Mouse (Mus musculus) MEL (cell line): Measurements from ENCODE around the gene Coq10a. TPM values are rescaled to one million over a fixed set of nuclear protein-coding genes. Genes with fewer than 3 reads are reported as not detected.

Experiments used
- DNase-seq: peaks from one replicate; pipeline ENCODE4 v3.0.0; 2011; ENCODE audit warnings: low read depth, low spot score
- H3K27ac ChIP-seq: 2 replicates; pipeline ENCODE4 v1.5.1; 2012; ENCODE audit warnings: low read depth, mild to moderate bottlenecking, control low read depth, low read length, moderate library complexity; ENCODE audit not compliant: control insufficient read depth
- H3K27me3 ChIP-seq, 2 experiments: fragments of 150-350 bp in 1 of 2; sonication (generic) in 1 of 2; 2 replicates each; pipeline ENCODE4 v1.6.1; 2012; ENCODE audit warnings: low read length in 2 of 2, mild to moderate bottlenecking in 2 of 2, improper control_type of control experiment in 1 of 2, moderate library complexity in 1 of 2; ENCODE audit not compliant: insufficient read depth in 2 of 2, control insufficient read depth in 1 of 2
- H3K36me3 ChIP-seq, 2 experiments: 2 replicates each; pipeline ENCODE4 v1.6.1; 2012 to 2014; ENCODE audit warnings: low read length in 2 of 2, improper control_type of control experiment in 1 of 2, inconsistent platforms in 1 of 2, mild to moderate bottlenecking in 1 of 2; ENCODE audit not compliant: insufficient read depth in 2 of 2, control insufficient read depth in 1 of 2
- H3K4me1 ChIP-seq, 2 experiments: fragments of 150-350 bp in 1 of 2; sonication (generic) in 1 of 2; 2 replicates each; pipeline ENCODE4 v1.6.1; 2012; ENCODE audit warnings: low read length in 2 of 2, improper control_type of control experiment in 1 of 2, mild to moderate bottlenecking in 1 of 2; ENCODE audit not compliant: insufficient read depth in 2 of 2, control insufficient read depth in 1 of 2
- H3K4me3 ChIP-seq, 2 experiments: fragments of 150-350 bp in 1 of 2; sonication (generic) in 1 of 2; 2 replicates each; pipeline ENCODE4 v1.5.1; 2012; ENCODE audit warnings: low read depth in 2 of 2, low read length in 2 of 2, mild to moderate bottlenecking in 2 of 2, moderate library complexity in 2 of 2, control low read depth in 1 of 2, improper control_type of control experiment in 1 of 2; ENCODE audit not compliant: control insufficient read depth in 1 of 2, insufficient read depth in 1 of 2
- H3K79me2 ChIP-seq: 2 replicates; pipeline ENCODE4 v1.6.1; 2012; ENCODE audit warnings: mild to moderate bottlenecking, low read length, moderate library complexity; ENCODE audit not compliant: control insufficient read depth, poor library complexity, insufficient read depth
- H3K9ac ChIP-seq: 2 replicates; pipeline ENCODE4 v1.6.1; 2012; ENCODE audit warnings: low read depth, mild to moderate bottlenecking, control low read depth, low read length, moderate library complexity; ENCODE audit not compliant: control insufficient read depth, poor library complexity, severe bottlenecking
- H3K9me3 ChIP-seq: fragments of 150-350 bp; sonication (generic); replicated peaks from 2 replicates; pipeline ENCODE4 v1.6.1; 2012; ENCODE audit warnings: mild to moderate bottlenecking, low read length, improper control_type of control experiment, moderate library complexity; ENCODE audit not compliant: insufficient read depth
- BHLHE40 ChIP-seq: IDR thresholded peaks from 2 replicates; pipeline ENCODE4 v1.6.1; 2012; ENCODE audit warnings: low read depth, mild to moderate bottlenecking, inconsistent platforms, low read length, improper control_type of control experiment, borderline replicate concordance
- CHD1 ChIP-seq: IDR thresholded peaks from 2 replicates; pipeline ENCODE4 v1.6.1; 2012; ENCODE audit warnings: low read depth, mild to moderate bottlenecking, inconsistent platforms, low read length, improper control_type of control experiment
- CTCF ChIP-seq, 3 experiments: IDR thresholded peaks in 2 of 3; conservative IDR thresholded peaks in 1 of 3; 2 replicates each; pipeline ENCODE4 v1.5.1; 2011 to 2012; ENCODE audit warnings: low read length in 3 of 3, low read depth in 2 of 3, mild to moderate bottlenecking in 2 of 3, improper control_type of control experiment in 1 of 3, inconsistent platforms in 1 of 3, mixed read lengths in 1 of 3, moderate library complexity in 1 of 3; ENCODE audit not compliant: control insufficient read depth in 1 of 3, insufficient read depth in 1 of 3, poor library complexity in 1 of 3, severe bottlenecking in 1 of 3
- E2F4 ChIP-seq: IDR thresholded peaks from 2 replicates; pipeline ENCODE4 v1.6.1; 2011; ENCODE audit warnings: low read depth, low read length, improper control_type of control experiment, borderline replicate concordance
- ELF1 ChIP-seq: IDR thresholded peaks from 2 replicates; pipeline ENCODE4 v1.6.1; 2014; ENCODE audit warnings: low read depth, mild to moderate bottlenecking, inconsistent platforms, low read length, improper control_type of control experiment, moderate library complexity
- EP300 ChIP-seq, 2 experiments: IDR thresholded peaks; 2 replicates each; pipeline ENCODE4 v1.6.1; 2011; ENCODE audit warnings: improper control_type of control experiment in 2 of 2, low read length in 2 of 2, low read depth in 1 of 2, mild to moderate bottlenecking in 1 of 2
- GABPA ChIP-seq: IDR thresholded peaks from 2 replicates; pipeline ENCODE4 v1.6.1; 2012; ENCODE audit warnings: low read depth, mild to moderate bottlenecking, inconsistent platforms, low read length, improper control_type of control experiment, moderate library complexity
- GATA1 ChIP-seq: IDR thresholded peaks from 2 replicates; pipeline ENCODE4 v1.6.1; 2011; ENCODE audit warnings: low read depth, low read length, improper control_type of control experiment
- HCFC1 ChIP-seq: IDR thresholded peaks from 2 replicates; pipeline ENCODE4 v1.6.1; 2012; ENCODE audit warnings: low read depth, mild to moderate bottlenecking, inconsistent platforms, low read length, improper control_type of control experiment, moderate library complexity
- JUND ChIP-seq: IDR thresholded peaks from 2 replicates; pipeline ENCODE4 v1.6.1; 2011; ENCODE audit warnings: low read depth, mild to moderate bottlenecking, improper control_type of control experiment, low read length
- KAT2A ChIP-seq: conservative IDR thresholded peaks from 2 replicates; pipeline ENCODE4 v1.6.1; 2012; ENCODE audit warnings: low read depth, low read length, improper control_type of control experiment, inconsistent platforms
- MAFK ChIP-seq: IDR thresholded peaks from 2 replicates; pipeline ENCODE4 v1.6.1; 2011; ENCODE audit warnings: low read depth, mild to moderate bottlenecking, low read length, improper control_type of control experiment, borderline replicate concordance
- MAX ChIP-seq: IDR thresholded peaks from 2 replicates; pipeline ENCODE4 v1.6.1; 2011; ENCODE audit warnings: low read length, improper control_type of control experiment
- MAZ ChIP-seq: IDR thresholded peaks from 2 replicates; pipeline ENCODE4 v1.6.1; 2012; ENCODE audit warnings: low read depth, mild to moderate bottlenecking, inconsistent platforms, low read length, improper control_type of control experiment
- MEF2A ChIP-seq: IDR thresholded peaks from 2 replicates; pipeline ENCODE4 v1.6.1; 2014; ENCODE audit warnings: low read depth, mild to moderate bottlenecking, inconsistent platforms, low read length, improper control_type of control experiment; ENCODE audit not compliant: poor library complexity, insufficient replicate concordance, severe bottlenecking; ENCODE audit errors: extremely low read depth
- MXI1 ChIP-seq: IDR thresholded peaks from 2 replicates; pipeline ENCODE4 v1.6.1; 2011; ENCODE audit warnings: mild to moderate bottlenecking, low read depth, low read length, improper control_type of control experiment
- MYC ChIP-seq: IDR thresholded peaks from 2 replicates; pipeline ENCODE4 v1.6.1; 2011; ENCODE audit warnings: low read depth, mild to moderate bottlenecking, low read length, improper control_type of control experiment, moderate library complexity
- NELFE ChIP-seq: IDR thresholded peaks from 2 replicates; pipeline ENCODE4 v1.6.1; 2011; ENCODE audit warnings: low read depth, low read length, improper control_type of control experiment
- NRF1 ChIP-seq: IDR thresholded peaks from 2 replicates; pipeline ENCODE4 v1.6.1; 2014; ENCODE audit warnings: low read depth, mild to moderate bottlenecking, inconsistent platforms, low read length, improper control_type of control experiment, moderate library complexity; ENCODE audit not compliant: poor library complexity, insufficient read depth, severe bottlenecking
- POLR2A ChIP-seq, 2 experiments: IDR thresholded peaks; 2 replicates each; pipeline ENCODE4 v1.6.1; 2011 to 2012; ENCODE audit warnings: low read length in 2 of 2, mild to moderate bottlenecking in 2 of 2, control low read depth in 1 of 2, improper control_type of control experiment in 1 of 2, low read depth in 1 of 2, moderate library complexity in 1 of 2; ENCODE audit not compliant: control insufficient read depth in 1 of 2, insufficient read depth in 1 of 2, poor library complexity in 1 of 2
- POLR2AphosphoS2 ChIP-seq: IDR thresholded peaks from 2 replicates; pipeline ENCODE4 v1.6.1; 2011; ENCODE audit warnings: low read length, improper control_type of control experiment
- POLR2AphosphoS5 ChIP-seq: IDR thresholded peaks from 2 replicates; pipeline ENCODE4 v1.6.1; 2012; ENCODE audit warnings: low read depth, borderline replicate concordance, mild to moderate bottlenecking, inconsistent platforms, low read length, moderate library complexity, mixed read lengths
- RAD21 ChIP-seq: IDR thresholded peaks from 2 replicates; pipeline ENCODE4 v1.6.1; 2011; ENCODE audit warnings: mild to moderate bottlenecking, low read depth, low read length, improper control_type of control experiment
- RCOR1 ChIP-seq: IDR thresholded peaks from 2 replicates; pipeline ENCODE4 v1.6.1; 2012; ENCODE audit warnings: low read depth, mild to moderate bottlenecking, inconsistent platforms, low read length, improper control_type of control experiment
- SIN3A ChIP-seq: IDR thresholded peaks from 2 replicates; pipeline ENCODE4 v1.6.1; 2012; ENCODE audit warnings: low read length, improper control_type of control experiment, inconsistent platforms
- SMC3 ChIP-seq: IDR thresholded peaks from 2 replicates; pipeline ENCODE4 v1.6.1; 2011; ENCODE audit warnings: low read depth, low read length, improper control_type of control experiment
- TBP ChIP-seq: IDR thresholded peaks from 2 replicates; pipeline ENCODE4 v1.8.0; 2011; ENCODE audit warnings: low read depth, low read length, improper control_type of control experiment
- UBTF ChIP-seq: IDR thresholded peaks from 2 replicates; pipeline ENCODE4 v1.6.1; 2012; ENCODE audit warnings: low read depth, mild to moderate bottlenecking, inconsistent platforms, low read length, improper control_type of control experiment, moderate library complexity, borderline replicate concordance; ENCODE audit not compliant: insufficient read depth
- USF1 ChIP-seq: IDR thresholded peaks from 2 replicates; pipeline ENCODE4 v1.6.1; 2014; ENCODE audit warnings: low read depth, mild to moderate bottlenecking, inconsistent platforms, low read length, improper control_type of control experiment, moderate library complexity
- USF2 ChIP-seq, 2 experiments: IDR thresholded peaks; 2 replicates each; pipeline ENCODE4 v1.6.1; 2011 to 2012; ENCODE audit warnings: improper control_type of control experiment in 2 of 2, low read length in 2 of 2, borderline replicate concordance in 1 of 2, inconsistent platforms in 1 of 2, low read depth in 1 of 2, mild to moderate bottlenecking in 1 of 2; ENCODE audit not compliant: insufficient read depth in 1 of 2
- ZC3H11A ChIP-seq: IDR thresholded peaks from 2 replicates; pipeline ENCODE4 v1.6.1; 2012; ENCODE audit warnings: low read depth, mild to moderate bottlenecking, inconsistent platforms, low read length, improper control_type of control experiment
- ZKSCAN1 ChIP-seq: IDR thresholded peaks from 2 replicates; pipeline ENCODE4 v1.6.1; 2012; ENCODE audit warnings: low read depth, mild to moderate bottlenecking, inconsistent platforms, low read length, improper control_type of control experiment, moderate library complexity
- ZMIZ1 ChIP-seq: IDR thresholded peaks from 2 replicates; pipeline ENCODE4 v1.6.1; 2012; ENCODE audit warnings: low read depth, mild to moderate bottlenecking, inconsistent platforms, low read length, improper control_type of control experiment, moderate library complexity
- ZNF384 ChIP-seq: IDR thresholded peaks from 2 replicates; pipeline ENCODE4 v1.6.1; 2012; ENCODE audit warnings: low read depth, mild to moderate bottlenecking, inconsistent platforms, low read length, improper control_type of control experiment
- polyA plus RNA-seq, 2 experiments: library from polyadenylated mRNA; stranded (reverse) in 1 of 2; unstranded in 1 of 2; fragments of >175 nt in 1 of 2; fragments of >200 nt in 1 of 2; gene quantifications; 2 replicates each; pipeline versions ENCODE4 v1.2.1 to v1.2.4; 2012; ENCODE audit warnings: low replicate concordance in 2 of 2, low read depth in 1 of 2; ENCODE audit not compliant: insufficient read length in 2 of 2, insufficient read depth in 1 of 2, missing spikeins in 1 of 2
- total RNA-seq: library from RNA; depleted of rRNA; stranded (reverse); fragments of 300-350 nt; gene quantifications from 2 replicates; pipeline ENCODE4 v1.2.3, GENCODE M21; 2012; rRNA removed

Coq10a gene
- total RNA-seq (6.8 and 7.7 TPM in 2 replicates), polyA plus RNA-seq (10 to 100 TPM in 1 of 2 experiments, not detected in 1; 14.1 TPM)

- peak within 1 kb of the TSS; percentile 87 for H3K9ac ChIP-seq
- peaks cover 11 to 18% of the 10 kb centered on the region in 2 experiments for H3K4me1 ChIP-seq
- H3K4me3 ChIP-seq = peak within 1 kb of the TSS; percentile 63 to 94
- DNase-seq = peak; percentile 92
- H3K79me2 ChIP-seq = peaks cover 2% of the 10 kb centered on the region; the same call in 1 of the 2 replicates
- H3K27ac ChIP-seq = peak within 1 kb of the TSS; percentile 83
- peaks cover 1 to 13% of the 10 kb centered on the region in 2 experiments for H3K36me3 ChIP-seq
- H3K27me3 ChIP-seq = no peaks in the 10 kb centered on the region
- no peaks in the 10 kb centered on the region for H3K9me3 ChIP-seq
- TF ChIP-seq MEF2A (no peak), EP300 (IDR thresholded peaks at IDR 0.05; ENCODE audit: low read depth in 1 of 2, low read length in 2 of 2) (no peak), GABPA (no peak), RAD21 (no peak), MYC (0 out of 2 replicates have a peak, but pooled peaks have one; percentile 23), GATA1 (no peak), BHLHE40 (no peak), TBP (no peak; the same call in 1 of the 2 replicates), ZMIZ1 (peak; percentile 89; the same call in 1 of the 2 replicates), SMC3 (no peak), NELFE (peak; percentile 91), POLR2AphosphoS2 (peak; percentile 97), ZKSCAN1 (no peak), NRF1 (0 out of 2 replicates have a peak, but pooled peaks have one; percentile 25), USF2 (IDR thresholded peaks at IDR 0.05; ENCODE audit: borderline replicate concordance in 1 of 2, insufficient read depth in 1 of 2, low read depth in 1 of 2, low read length in 2 of 2) (no peak), CHD1 (no peak), POLR2A (IDR thresholded peaks at IDR 0.05; ENCODE audit: control insufficient read depth in 1 of 2, insufficient read depth in 1 of 2, low read depth in 1 of 2, low read length in 2 of 2, poor library complexity in 1 of 2) (peak; percentile 82 to 87; a peak in 3 of 4 replicates), ZNF384 (no peak), CTCF (IDR thresholded peaks at IDR 0.05 in 2 of 3, conservative IDR thresholded peaks at IDR 0.05 in 1 of 3; ENCODE audit: control insufficient read depth in 1 of 3, insufficient read depth in 1 of 3, low read depth in 2 of 3, low read length in 3 of 3, poor library complexity in 1 of 3, severe bottlenecking in 1 of 3) (no peak), MXI1 (peak; percentile 68; the same call in 1 of the 2 replicates), MAX (no peak; the same call in 1 of the 2 replicates), HCFC1 (peak; percentile 89), JUND (no peak), MAZ (peak; percentile 72; the same call in 1 of the 2 replicates), MAFK (no peak), USF1 (peak; percentile 80; the same call in 1 of the 2 replicates), SIN3A (peak; percentile 81; the same call in 1 of the 2 replicates), E2F4 (no peak), POLR2AphosphoS5 (no peak), ZC3H11A (no peak), UBTF (0 out of 2 replicates have a peak, but pooled peaks have one; percentile 43), KAT2A (peak; percentile 46; the same call in 1 of the 2 replicates), ELF1 (0 out of 2 replicates have a peak, but pooled peaks have one; percentile 44), RCOR1 (no peak)
These were observed at the start of gene Coq10a for GRCm38 (mm10) chr10:128368402-128369217. Coq10a (minus strand) TSS chr10:128368997.
